Mouse (Mus musculus) cerebellum, adult 9-11 months (tissue): Measurements from ENCODE around the gene Sept7.
A peak's percentile ranks its signal among the peaks of the same experiment; 100 is the strongest.
"Not testable (repeated sequence)": the region's sequence is repeated elsewhere in the genome, so short reads cannot be mapped to it uniquely, and the experiment has no call there.

Experiments
- DNase-seq: peaks from one replicate; pipeline ENCODE4 v3.0.0; 2022

The Sept7 gene

GRCm38 (mm10) chr9:25252283-25252726 is at the start of gene Sept7:
Sept7 (plus strand) TSS chr9:25252439.
- DNase-seq = peak; percentile 99

DNA sequence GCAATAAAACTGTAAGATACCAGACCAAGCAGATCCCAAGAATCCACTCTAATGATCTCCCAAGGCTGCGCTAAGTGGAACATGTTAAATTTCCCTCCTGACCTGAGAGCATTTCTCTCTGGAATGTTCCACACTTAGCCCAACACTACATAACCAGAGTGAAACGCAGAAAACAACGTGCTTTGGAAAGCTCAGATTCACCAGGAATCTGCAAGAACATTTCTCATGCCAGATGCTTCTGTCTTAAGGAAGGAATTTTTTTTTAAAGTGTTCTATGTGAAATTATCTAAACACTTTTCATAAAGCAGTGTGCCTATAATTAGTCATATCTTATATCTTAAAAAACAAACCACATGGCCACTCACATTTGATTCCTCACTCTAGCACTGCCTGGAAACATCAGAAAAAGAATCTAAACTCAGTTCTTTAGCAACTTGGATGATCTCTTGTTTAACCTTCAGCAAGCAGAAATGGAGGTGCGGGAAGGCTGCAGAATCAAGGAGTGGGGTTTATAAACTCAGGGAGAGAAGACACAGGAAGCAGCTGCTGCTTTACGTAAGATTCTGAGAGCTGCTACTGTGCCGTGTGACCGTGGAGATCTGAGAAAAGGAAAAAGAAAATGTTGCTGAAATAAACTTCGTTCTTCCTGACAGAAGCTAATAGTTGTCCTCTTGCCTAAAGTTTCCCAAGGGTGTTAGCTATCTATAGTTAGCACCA is 44.0 kb upstream of the Sept7 start:
- DNase-seq = no peak

GRCm38 (mm10) chr9:25212309-25213163 is 39.7 kb upstream of the Sept7 start:
- no peak for DNase-seq

GRCm38 (mm10) chr9:25213164-25213557 is 39.1 kb upstream of the Sept7 start:
- no peak for DNase-seq

GRCm38 (mm10) chr9:25215411-25215810 is 36.8 kb upstream of the Sept7 start:
- no peak for DNase-seq

GRCm38 (mm10) chr9:25216210-25216609 is 36.0 kb upstream of the Sept7 start:
- DNase-seq = no peak

GRCm38 (mm10) chr9:25218954-25219353 is 33.3 kb upstream of the Sept7 start:
- no peak for DNase-seq

DNA sequence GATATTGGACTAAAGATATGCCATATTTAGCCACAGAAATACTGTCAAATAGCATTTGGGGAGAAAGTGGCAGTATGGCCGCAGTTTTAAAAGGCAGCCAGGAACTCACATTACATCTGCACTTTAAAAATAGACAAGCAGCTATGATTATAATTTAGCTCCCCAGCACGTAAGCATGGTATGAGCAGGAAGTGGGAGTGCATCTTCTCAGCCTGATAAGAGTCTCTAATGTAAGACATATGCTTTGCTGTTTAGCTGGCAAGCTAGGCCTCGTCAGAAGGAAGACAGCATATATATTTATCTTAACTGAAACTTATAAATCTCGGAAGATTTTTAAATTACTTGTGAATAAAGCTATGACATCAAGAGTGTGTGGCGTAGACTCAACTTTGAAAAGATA is 32.4 kb upstream of the Sept7 start:
- no peak for DNase-seq

- no peak for DNase-seq
These were observed 27.3 kb upstream of the Sept7 start for GRCm38 (mm10) chr9:25224959-25225358.

GRCm38 (mm10) chr9:25229740-25230139 is 22.5 kb upstream of the Sept7 start:
- DNase-seq = no peak

DNA sequence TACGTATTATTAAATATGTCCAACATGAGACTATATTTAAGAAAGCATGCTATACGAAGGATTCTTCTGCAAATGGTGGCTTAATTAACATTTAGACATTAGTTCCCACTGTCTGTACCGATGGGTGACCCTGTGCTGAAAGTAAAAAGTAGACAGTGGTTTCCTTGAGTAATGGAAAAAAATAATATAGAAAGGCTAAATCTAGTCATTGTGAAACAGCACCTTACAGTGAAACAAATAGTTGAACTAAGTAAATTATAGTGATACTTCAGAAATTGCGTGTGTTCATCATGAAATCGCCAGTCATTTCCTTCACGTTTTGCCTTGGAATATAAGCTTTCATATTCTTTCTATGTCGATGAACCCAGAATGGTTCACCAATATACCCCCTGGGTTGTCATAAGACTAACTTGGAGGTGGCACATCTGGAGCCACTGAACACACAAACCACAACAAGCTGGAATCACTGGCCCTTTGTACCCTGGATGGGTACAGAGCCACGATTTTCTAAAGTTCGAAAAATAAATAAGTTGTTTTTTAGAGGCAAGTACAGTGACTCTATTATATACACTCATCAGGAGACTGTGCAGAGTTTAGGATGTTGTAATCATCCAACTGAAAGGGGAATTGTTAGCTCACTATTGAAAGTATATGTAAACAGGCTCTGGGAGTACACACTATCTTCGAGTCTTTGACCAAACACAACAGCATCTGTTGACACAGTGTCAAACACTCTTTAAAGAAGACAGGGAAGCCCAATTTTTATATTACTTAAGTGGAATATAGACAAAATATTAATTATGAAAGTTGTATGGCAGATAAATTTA is 21.8 kb upstream of the Sept7 start:
- no peak for DNase-seq

DNA sequence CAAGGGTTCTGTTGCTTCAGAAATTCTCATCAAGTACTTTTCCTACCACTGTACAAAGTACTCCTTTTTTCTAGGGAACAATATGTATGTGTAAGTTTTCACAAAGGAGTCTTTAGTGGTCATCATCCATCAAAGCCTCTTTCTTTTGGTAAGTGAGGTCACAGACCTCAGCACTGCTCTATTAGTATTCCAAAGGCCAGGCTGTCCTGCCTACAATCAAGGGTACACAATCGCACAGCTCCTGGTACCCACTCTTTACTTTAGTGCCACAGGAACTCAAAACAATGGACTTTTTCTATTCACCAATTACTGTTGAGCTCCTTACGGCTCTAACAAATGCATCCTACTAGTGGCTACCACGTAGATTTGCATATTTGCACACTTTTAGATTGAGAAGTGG is 11.2 kb upstream of the Sept7 start:
- DNase-seq = no peak

GRCm38 (mm10) chr9:25241783-25242182 is 10.5 kb upstream of the Sept7 start:
- DNase-seq = not testable (repeated sequence)

GRCm38 (mm10) chr9:25242266-25242665 is 10.0 kb upstream of the Sept7 start:
- no peak for DNase-seq

- no peak for DNase-seq
These were observed 8.1 kb upstream of the Sept7 start for GRCm38 (mm10) chr9:25243926-25244657.

- DNase-seq = no peak
These were observed 7.1 kb upstream of the Sept7 start for GRCm38 (mm10) chr9:25245125-25245524.

- no peak for DNase-seq
These were observed 5.7 kb upstream of the Sept7 start for GRCm38 (mm10) chr9:25246508-25246907.

GRCm38 (mm10) chr9:25251174-25251573 is 1.1 kb upstream of the Sept7 start:
- no peak for DNase-seq

DNA sequence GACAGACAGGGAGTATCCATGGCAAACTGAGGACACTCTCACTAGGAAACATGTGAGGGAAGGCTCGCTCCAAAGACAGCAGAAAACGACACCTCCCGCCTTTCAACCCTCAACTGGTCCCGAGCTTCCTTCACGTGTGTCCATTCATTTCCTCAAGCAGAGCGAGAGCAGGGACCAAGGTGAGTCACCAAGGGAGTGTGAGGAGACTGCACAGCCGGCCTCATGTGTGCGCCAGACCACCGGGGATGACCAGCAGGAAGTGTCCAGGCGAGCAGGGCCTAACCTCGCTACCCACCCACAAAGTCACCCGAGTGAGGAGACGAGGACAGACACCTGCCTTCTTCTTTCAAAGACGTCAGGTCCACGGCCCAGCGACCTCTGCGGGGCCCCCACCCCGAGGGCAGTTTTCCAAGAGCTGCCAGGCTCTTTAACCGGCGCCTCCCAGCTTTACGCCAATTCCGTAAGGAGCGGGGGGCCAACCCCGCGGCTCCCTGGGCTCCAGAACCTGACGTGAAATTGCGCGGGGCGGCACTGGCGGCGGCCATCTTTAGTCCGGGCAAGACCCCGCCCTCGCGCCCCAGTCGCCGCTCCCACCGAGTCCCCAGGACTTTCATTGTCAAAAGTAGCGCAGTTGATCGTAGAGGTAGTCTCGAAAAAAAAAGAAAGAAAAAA is 492 bp upstream of the Sept7 start:
- peak; percentile 95 for DNase-seq

GRCm38 (mm10) chr9:25252759-25253477 is 679 bp downstream of the Sept7 start:
- peak; percentile 78 for DNase-seq

GRCm38 (mm10) chr9:25253478-25253824 is 1.2 kb downstream of the Sept7 start:
- DNase-seq = no peak
